Mouse (Mus musculus): ENCODE data around the gene Itm2c. TPM values are rescaled to one million over a fixed set of nuclear protein-coding genes. Genes with fewer than 3 reads are reported as not detected.

Gene Itm2c
- polyA plus RNA-seq (2016; fragmentation: Nextera tagmentation; extraction: Ambion mirVana): 170 and 188 TPM in 2 replicates

GRCm38 (mm10) chr1:85894231-85894747 lies at the start of gene Itm2c:
Gene Itm2c, plus strand, starts transcription at chr1:85894281.
- peak; percentile 93 for DNase-seq (ENCODE audit: low spot score)
- peaks cover 47% of the 10 kb centered on the region for H3K4me1 ChIP-seq
- 1% methylated on average over 35 of the region's 35 CpGs for WGBS
- H3K36me3 ChIP-seq: peaks cover 4% of the 10 kb centered on the region; the same call in 1 of the 2 replicates
- no peaks in the 10 kb centered on the region for H3K27me3 ChIP-seq (ENCODE audit: low read depth, poor library complexity, severe bottlenecking)
- H3K4me3 ChIP-seq: peak within 1 kb of the TSS; percentile 68
- H3K9me3 ChIP-seq (replicated peaks): no peaks in the 10 kb centered on the region
- H3K27ac ChIP-seq: peak within 1 kb of the TSS; percentile 96

- no peak overlapping the region for H3K27ac ChIP-seq
- H3K4me1 ChIP-seq: no peaks in the 10 kb centered on the region
- no peak for DNase-seq (ENCODE audit: low spot score)
- WGBS: 84% methylated on average over 6 of the region's 6 CpGs
- no peaks in the 10 kb centered on the region for H3K9me3 ChIP-seq (replicated peaks)
- no peaks in the 10 kb centered on the region for H3K27me3 ChIP-seq (ENCODE audit: low read depth, poor library complexity, severe bottlenecking)
- H3K4me3 ChIP-seq: no peak overlapping the region
- H3K36me3 ChIP-seq: peaks cover 87% of the 10 kb centered on the region
Measured at GRCm38 (mm10) chr1:85844981-85845380, 49.1 kb upstream of the Itm2c start.

- WGBS: 78% methylated on average over 3 of the region's 3 CpGs
- no peak overlapping the region for H3K27ac ChIP-seq
- H3K4me1 ChIP-seq: no peaks in the 10 kb centered on the region
- DNase-seq (ENCODE audit: low spot score): no peak
- no peak overlapping the region for H3K4me3 ChIP-seq
- H3K36me3 ChIP-seq: peaks cover 88% of the 10 kb centered on the region
- no peaks in the 10 kb centered on the region for H3K27me3 ChIP-seq (ENCODE audit: low read depth, poor library complexity, severe bottlenecking)
- H3K9me3 ChIP-seq (replicated peaks): no peaks in the 10 kb centered on the region
Measured at GRCm38 (mm10) chr1:85845476-85845875, 48.6 kb upstream of the Itm2c start.

GRCm38 (mm10) chr1:85849016-85849415 lies 45.1 kb upstream of the Itm2c start:
- no peaks in the 10 kb centered on the region for H3K4me1 ChIP-seq
- peaks cover 78% of the 10 kb centered on the region for H3K36me3 ChIP-seq
- no peak overlapping the region for H3K4me3 ChIP-seq
- no peaks in the 10 kb centered on the region for H3K9me3 ChIP-seq (replicated peaks)
- H3K27ac ChIP-seq: no peak overlapping the region
- DNase-seq (ENCODE audit: low spot score): no peak
- WGBS: 94% methylated on average over 14 of the region's 14 CpGs
- H3K27me3 ChIP-seq (ENCODE audit: low read depth, poor library complexity, severe bottlenecking): no peaks in the 10 kb centered on the region

- 93% methylated on average over 5 of the region's 5 CpGs for WGBS
- Histone ChIP-seq H3K27me3 (ENCODE audit: low read depth, poor library complexity, severe bottlenecking) (no peaks in the 10 kb centered on the region), H3K36me3 (peaks cover 67% of the 10 kb centered on the region), H3K4me3 (no peak overlapping the region), H3K4me1 (no peaks in the 10 kb centered on the region), H3K27ac (no peak overlapping the region), H3K9me3 (replicated peaks) (no peaks in the 10 kb centered on the region)
- DNase-seq (ENCODE audit: low spot score): no peak
Measured at GRCm38 (mm10) chr1:85850851-85851250, 43.2 kb upstream of the Itm2c start.

- Histone ChIP-seq H3K27ac (no peak overlapping the region), H3K36me3 (peaks cover 48% of the 10 kb centered on the region), H3K9me3 (replicated peaks) (no peaks in the 10 kb centered on the region), H3K4me3 (no peak overlapping the region), H3K27me3 (ENCODE audit: low read depth, poor library complexity, severe bottlenecking) (no peaks in the 10 kb centered on the region), H3K4me1 (no peaks in the 10 kb centered on the region)
- peak; percentile 64 for DNase-seq (ENCODE audit: low spot score)
- WGBS: 87% methylated on average over 2 of the region's 2 CpGs
Measured at GRCm38 (mm10) chr1:85852996-85853689, 40.9 kb upstream of the Itm2c start.

GRCm38 (mm10) chr1:85853865-85854264 lies 40.2 kb upstream of the Itm2c start:
- 96% methylated on average over 2 of the region's 2 CpGs for WGBS
- no peak overlapping the region for H3K4me3 ChIP-seq
- peaks cover 40% of the 10 kb centered on the region for H3K36me3 ChIP-seq
- H3K27ac ChIP-seq: no peak overlapping the region
- H3K27me3 ChIP-seq (ENCODE audit: low read depth, poor library complexity, severe bottlenecking): no peaks in the 10 kb centered on the region
- H3K4me1 ChIP-seq: no peaks in the 10 kb centered on the region
- no peak for DNase-seq (ENCODE audit: low spot score)
- H3K9me3 ChIP-seq (replicated peaks): no peaks in the 10 kb centered on the region

GRCm38 (mm10) chr1:85854475-85854874 lies 39.6 kb upstream of the Itm2c start:
- H3K27ac ChIP-seq: no peak overlapping the region
- 81% methylated on average over 2 of the region's 2 CpGs for WGBS

GRCm38 (mm10) chr1:85856266-85856665 lies 37.8 kb upstream of the Itm2c start:
- Histone ChIP-seq H3K36me3 (peaks cover 21% of the 10 kb centered on the region), H3K4me1 (no peaks in the 10 kb centered on the region), H3K4me3 (no peak overlapping the region), H3K27ac (no peak overlapping the region), H3K27me3 (ENCODE audit: low read depth, poor library complexity, severe bottlenecking) (no peaks in the 10 kb centered on the region), H3K9me3 (replicated peaks) (no peaks in the 10 kb centered on the region)
- DNase-seq (ENCODE audit: low spot score): no peak
- whole genome bisulfite sequencing: 91% methylated on average over 3 of the region's 3 CpGs

More at GRCm38 (mm10) chr1:85854475-85854874, 39.6 kb upstream of the Itm2c start:
- no peak overlapping the region for H3K4me3 ChIP-seq
- no peak for DNase-seq (ENCODE audit: low spot score)
- H3K36me3 ChIP-seq: peaks cover 34% of the 10 kb centered on the region
- H3K9me3 ChIP-seq (replicated peaks): no peaks in the 10 kb centered on the region
- no peaks in the 10 kb centered on the region for H3K4me1 ChIP-seq
- H3K27me3 ChIP-seq (ENCODE audit: low read depth, poor library complexity, severe bottlenecking): no peaks in the 10 kb centered on the region

- Histone ChIP-seq H3K27ac (no peak overlapping the region), H3K27me3 (ENCODE audit: low read depth, poor library complexity, severe bottlenecking) (no peaks in the 10 kb centered on the region), H3K36me3 (peaks cover 12% of the 10 kb centered on the region), H3K4me1 (no peaks in the 10 kb centered on the region), H3K4me3 (no peak overlapping the region), H3K9me3 (replicated peaks) (no peaks in the 10 kb centered on the region; the same call in 1 of the 2 replicates)
- WGBS: 84% methylated on average over 6 of the region's 6 CpGs
- no peak for DNase-seq (ENCODE audit: low spot score)
Measured at GRCm38 (mm10) chr1:85857261-85857754, 36.8 kb upstream of the Itm2c start.

- Histone ChIP-seq H3K9me3 (replicated peaks) (no peaks in the 10 kb centered on the region; the same call in 1 of the 2 replicates), H3K4me1 (no peaks in the 10 kb centered on the region), H3K4me3 (no peak overlapping the region), H3K27ac (no peak overlapping the region), H3K27me3 (ENCODE audit: low read depth, poor library complexity, severe bottlenecking) (no peaks in the 10 kb centered on the region), H3K36me3 (no peaks in the 10 kb centered on the region)
- WGBS: 83% methylated on average over 10 of the region's 10 CpGs
- no peak for DNase-seq (ENCODE audit: low spot score)
Measured at GRCm38 (mm10) chr1:85864383-85864782, 29.7 kb upstream of the Itm2c start.

- no peak overlapping the region for H3K4me3 ChIP-seq
- H3K27ac ChIP-seq: no peak overlapping the region
- no peaks in the 10 kb centered on the region for H3K27me3 ChIP-seq (ENCODE audit: low read depth, poor library complexity, severe bottlenecking)
- WGBS: 90% methylated on average over 7 of the region's 7 CpGs
- no peaks in the 10 kb centered on the region for H3K36me3 ChIP-seq
- H3K9me3 ChIP-seq (replicated peaks): no peaks in the 10 kb centered on the region; the same call in 1 of the 2 replicates
- no peak for DNase-seq (ENCODE audit: low spot score)
- no peaks in the 10 kb centered on the region for H3K4me1 ChIP-seq
Measured at GRCm38 (mm10) chr1:85870001-85870400, 24.1 kb upstream of the Itm2c start.

GRCm38 (mm10) chr1:85870546-85870945 lies 23.5 kb upstream of the Itm2c start:
- no peaks in the 10 kb centered on the region for H3K36me3 ChIP-seq
- no peaks in the 10 kb centered on the region; the same call in 1 of the 2 replicates for H3K9me3 ChIP-seq (replicated peaks)
- 80% methylated on average over 2 of the region's 2 CpGs for WGBS
- H3K4me3 ChIP-seq: no peak overlapping the region
- H3K27me3 ChIP-seq (ENCODE audit: low read depth, poor library complexity, severe bottlenecking): no peaks in the 10 kb centered on the region
- no peak overlapping the region for H3K27ac ChIP-seq
- no peak for DNase-seq (ENCODE audit: low spot score)
- no peaks in the 10 kb centered on the region for H3K4me1 ChIP-seq

Measured in limb, embryonic 10.5 days (tissue).